Mouse (Mus musculus) bone marrow macrophage, adult 2 months (primary cell): Measurements from ENCODE around the gene Ppp1r14a.

Experiments used
- CTCF ChIP-seq: IDR thresholded peaks from 2 replicates; pipeline ENCODE4 v1.5.1; 2012; ENCODE audit warnings: low read depth, mild to moderate bottlenecking, low read length, moderate library complexity
- POLR2A ChIP-seq: IDR thresholded peaks from 2 replicates; pipeline ENCODE4 v1.6.1; 2012; ENCODE audit warnings: mild to moderate bottlenecking, low read depth, low read length, borderline replicate concordance

DNA sequence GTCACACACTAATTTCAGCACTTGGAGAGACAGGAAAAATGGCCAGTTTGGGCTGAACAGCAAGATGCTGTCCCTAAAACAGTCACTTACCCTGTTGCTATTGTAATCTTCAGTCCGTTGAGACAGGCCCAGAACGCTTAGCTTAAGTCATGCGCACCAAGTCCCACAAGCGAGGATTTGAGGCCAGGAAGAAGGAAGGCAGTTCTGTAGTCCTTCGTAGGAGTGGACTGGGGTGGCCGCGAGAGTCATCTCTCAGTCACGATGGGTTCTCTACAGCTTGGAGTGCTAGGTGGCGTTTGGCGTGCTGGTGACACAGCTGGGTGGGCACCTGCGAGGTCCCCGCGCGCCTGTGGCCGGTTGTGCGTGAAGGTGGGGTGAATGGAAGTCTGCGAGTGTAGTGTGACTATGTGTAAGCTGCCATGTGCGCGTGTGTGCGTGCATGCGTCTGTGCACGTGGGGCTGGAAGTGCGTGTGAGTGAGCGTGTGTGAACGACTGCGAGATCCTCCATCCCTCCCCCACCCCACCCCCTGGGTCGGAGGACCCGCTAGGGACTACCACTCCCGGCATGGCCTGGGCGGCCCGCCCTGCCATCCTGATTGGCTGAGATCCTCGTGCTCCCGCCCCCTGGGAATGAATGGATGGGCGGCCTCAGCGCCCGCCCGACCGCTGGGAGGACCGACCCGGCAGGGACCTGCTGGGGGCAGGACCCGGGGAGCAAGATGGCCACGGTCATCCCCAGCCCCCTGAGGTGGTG lies 18.4 kb downstream of the Ppp1r14a start:
- TF ChIP-seq CTCF (no peak), POLR2A (no peak)
